Mouse (Mus musculus) ovary, postnatal 10 days (tissue): ENCODE results near the gene Neil3.
"Not testable (repeated sequence)": the region's sequence is repeated elsewhere in the genome, so short reads cannot be mapped to it uniquely, and the experiment has no call there.

ENCODE experiments used
- DNase-seq: peaks from one replicate; pipeline ENCODE4 v3.0.0; 2022; ENCODE audit warnings: low spot score

Neil3 gene

GRCm38 (mm10) chr8:53538049-53538448 is 100.8 kb downstream of the Neil3 start:
- DNase-seq, result not testable (repeated sequence)
